Mouse (Mus musculus): ENCODE results near the gene Gal3st3. TPM values are rescaled to one million over a fixed set of nuclear protein-coding genes. Genes with fewer than 3 reads are reported as not detected.
A peak's percentile ranks its signal among the peaks of the same experiment; 100 is the strongest.

Gene Gal3st3
- polyA plus RNA-seq, 1 experiment from 2014 or later = 1.7 TPM

DNA sequence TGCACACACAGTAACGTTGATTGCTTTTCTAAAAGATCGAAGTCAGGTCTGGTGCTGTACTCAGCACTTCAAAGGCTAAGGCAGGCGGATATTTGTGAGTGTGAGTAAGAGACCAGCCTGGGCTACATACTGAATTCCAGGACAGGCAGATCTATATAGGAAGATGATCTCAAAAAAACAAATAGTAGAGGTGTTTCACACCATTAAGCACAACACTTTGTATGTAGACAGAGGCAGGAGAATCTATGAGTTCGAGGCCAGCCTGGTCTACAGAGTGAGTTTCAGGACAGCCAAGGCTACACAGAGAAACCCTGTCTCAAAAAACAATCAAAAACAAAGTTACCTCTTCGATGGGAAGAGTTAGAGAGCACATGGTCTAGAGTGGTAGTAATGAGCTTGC, 22.4 kb upstream of the Gal3st3 start:
- Histone ChIP-seq H3K9me3 (no peaks in the 10 kb centered on the region), H3K36me3 (peaks cover 61% of the 10 kb centered on the region)

GRCm38 (mm10) chr19:5276531-5276930, 21.6 kb upstream of the Gal3st3 start:
- H3K9ac ChIP-seq = no peak overlapping the region
- no peak overlapping the region for H3K4me3 ChIP-seq
- H3K4me1 ChIP-seq = peaks cover 24% of the 10 kb centered on the region
- no peak for ATAC-seq (ENCODE audit: borderline replicate concordance, extremely low read depth, low FRiP score, low TSS enrichment)
- H3K9me3 ChIP-seq = no peaks in the 10 kb centered on the region
- peaks cover 69% of the 10 kb centered on the region for H3K36me3 ChIP-seq
- H3K27ac ChIP-seq = no peak overlapping the region
- 77% methylated on average over 2 of the region's 2 CpGs for WGBS
- H3K4me2 ChIP-seq = no peak overlapping the region
- H3K27me3 ChIP-seq = no peaks in the 10 kb centered on the region

More for the DNA sequence above, 22.4 kb upstream of the Gal3st3 start:
- WGBS = 89% methylated on average over 5 of the region's 5 CpGs
- H3K27me3 ChIP-seq = no peaks in the 10 kb centered on the region
- no peak for ATAC-seq (ENCODE audit: borderline replicate concordance, extremely low read depth, low FRiP score, low TSS enrichment)
- no peak overlapping the region for H3K4me2 ChIP-seq
- H3K27ac ChIP-seq = no peak overlapping the region
- peaks cover 27% of the 10 kb centered on the region for H3K4me1 ChIP-seq
- no peak overlapping the region for H3K9ac ChIP-seq
- no peak overlapping the region for H3K4me3 ChIP-seq

- no peaks in the 10 kb centered on the region for H3K27me3 ChIP-seq
- peaks cover 18% of the 10 kb centered on the region for H3K4me1 ChIP-seq
- H3K4me2 ChIP-seq = no peak overlapping the region
- H3K9ac ChIP-seq = no peak overlapping the region
- no peak overlapping the region for H3K27ac ChIP-seq
- H3K36me3 ChIP-seq = peaks cover 75% of the 10 kb centered on the region
- H3K4me3 ChIP-seq = no peak overlapping the region
- ATAC-seq (ENCODE audit: borderline replicate concordance, extremely low read depth, low FRiP score, low TSS enrichment) = no peak
- 86% methylated on average over 3 of the region's 3 CpGs for WGBS
- H3K9me3 ChIP-seq = no peaks in the 10 kb centered on the region
Observed at GRCm38 (mm10) chr19:5277140-5277539, 21.0 kb upstream of the Gal3st3 start.

DNA sequence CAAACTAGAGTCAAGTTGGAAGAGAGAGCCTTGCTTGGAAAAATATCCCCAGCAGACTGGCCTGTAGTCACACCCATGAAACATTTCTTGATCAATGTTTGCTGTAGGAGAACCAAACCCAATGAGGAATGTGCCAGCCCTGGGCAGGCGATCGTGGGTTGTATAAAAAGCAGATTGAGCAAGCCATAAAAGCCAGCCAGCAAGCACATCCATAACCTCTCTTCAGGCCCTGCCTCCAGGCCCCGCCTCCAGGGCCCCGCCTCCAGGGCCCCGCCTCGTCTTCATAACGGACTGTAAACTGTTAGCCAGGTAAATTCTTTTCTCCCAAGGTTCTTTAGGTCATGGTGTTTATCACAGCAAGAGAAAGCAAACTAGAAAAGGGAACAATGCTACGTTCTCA, 19.8 kb upstream of the Gal3st3 start:
- H3K9me3 ChIP-seq = no peaks in the 10 kb centered on the region
- H3K27me3 ChIP-seq = no peaks in the 10 kb centered on the region
- H3K9ac ChIP-seq = no peak overlapping the region
- H3K36me3 ChIP-seq = peaks cover 87% of the 10 kb centered on the region
- WGBS = 83% methylated on average over 8 of the region's 8 CpGs
- ATAC-seq (ENCODE audit: borderline replicate concordance, extremely low read depth, low FRiP score, low TSS enrichment) = no peak
- peaks cover 13% of the 10 kb centered on the region for H3K4me1 ChIP-seq
- H3K4me2 ChIP-seq = no peak overlapping the region
- no peak overlapping the region for H3K4me3 ChIP-seq
- no peak overlapping the region for H3K27ac ChIP-seq

GRCm38 (mm10) chr19:5294972-5295735, 3.0 kb upstream of the Gal3st3 start, which contains the start of gene Sf3b2:
TSS of gene Sf3b2 (minus strand) at chr19:5295455.
- Histone ChIP-seq H3K4me2 (peak within 1 kb of the TSS; percentile 76), H3K9me3 (no peaks in the 10 kb centered on the region), H3K36me3 (peaks cover 32% of the 10 kb centered on the region), H3K9ac (peak within 1 kb of the TSS; percentile 89), H3K27me3 (no peaks in the 10 kb centered on the region; the same call in 1 of the 2 replicates), H3K27ac (peak within 1 kb of the TSS; percentile 86), H3K4me1 (peaks cover 27% of the 10 kb centered on the region), H3K4me3 (peak within 1 kb of the TSS; percentile 95)
- under 1% methylated on average over 46 of the region's 46 CpGs for WGBS
- ATAC-seq (ENCODE audit: borderline replicate concordance, extremely low read depth, low FRiP score, low TSS enrichment) = peak; percentile 96

DNA sequence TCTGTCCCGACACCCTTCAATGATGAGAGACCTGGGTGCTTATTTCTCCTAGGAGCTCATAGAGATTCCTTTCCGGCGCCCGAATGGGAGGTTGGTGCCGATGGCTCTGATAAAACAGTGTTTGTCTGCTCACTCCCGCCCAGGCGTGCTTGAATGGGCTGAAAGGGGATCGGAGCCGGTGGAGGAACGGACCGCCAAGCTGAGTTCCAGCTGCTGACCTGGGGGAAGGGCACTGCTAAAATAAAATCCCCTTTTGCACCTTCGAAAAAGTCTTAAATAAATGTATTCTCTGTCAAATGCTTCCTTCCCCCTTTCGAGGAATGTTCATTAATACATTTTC, 2.4 kb upstream of the Gal3st3 start:
- Histone ChIP-seq H3K9ac (peak overlapping the region; percentile 68), H3K4me1 (peaks cover 27% of the 10 kb centered on the region), H3K36me3 (peaks cover 27% of the 10 kb centered on the region), H3K4me2 (peak overlapping the region; percentile 71), H3K9me3 (no peaks in the 10 kb centered on the region), H3K27ac (peak overlapping the region; percentile 86), H3K4me3 (peak overlapping the region; percentile 95), H3K27me3 (no peaks in the 10 kb centered on the region; the same call in 1 of the 2 replicates)
- peak; percentile 61; the same call in 1 of the 2 replicates for ATAC-seq (ENCODE audit: borderline replicate concordance, extremely low read depth, low FRiP score, low TSS enrichment)
- WGBS = 5% methylated on average over 13 of the region's 13 CpGs

DNA sequence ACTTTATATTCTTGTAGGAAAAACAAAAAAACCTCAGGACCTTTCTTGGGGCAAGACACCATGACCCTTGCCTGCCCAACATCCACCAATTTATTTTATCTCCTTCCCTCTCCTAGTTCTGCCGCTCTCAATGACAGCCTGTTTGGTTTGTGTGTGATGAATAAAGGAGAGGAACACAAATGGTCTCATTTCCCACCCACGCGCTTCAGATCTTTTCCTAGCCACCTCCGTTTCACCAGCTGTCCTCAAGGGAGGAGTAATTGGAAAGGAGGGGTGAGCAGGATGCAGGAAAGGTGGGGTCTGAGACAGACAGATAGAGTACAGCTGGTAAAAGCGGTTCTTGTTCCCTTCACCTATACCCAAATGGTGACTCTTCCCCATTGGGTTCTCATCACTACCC, 1.5 kb upstream of the Gal3st3 start:
- Histone ChIP-seq H3K4me1 (peaks cover 27% of the 10 kb centered on the region), H3K9me3 (no peaks in the 10 kb centered on the region), H3K36me3 (peaks cover 17% of the 10 kb centered on the region), H3K4me3 (no peak overlapping the region), H3K9ac (no peak overlapping the region), H3K27ac (no peak overlapping the region), H3K4me2 (peak overlapping the region; percentile 71), H3K27me3 (no peaks in the 10 kb centered on the region; the same call in 1 of the 2 replicates)
- ATAC-seq (ENCODE audit: borderline replicate concordance, extremely low read depth, low FRiP score, low TSS enrichment) = no peak
- 46% methylated on average over 5 of the region's 5 CpGs for WGBS

- 77% methylated on average over 6 of the region's 6 CpGs for WGBS
- no peak overlapping the region for H3K27ac ChIP-seq
- ATAC-seq (ENCODE audit: borderline replicate concordance, extremely low read depth, low FRiP score, low TSS enrichment) = no peak
Observed at GRCm38 (mm10) chr19:5300588-5300987, 2.5 kb downstream of the Gal3st3 start.

GRCm38 (mm10) chr19:5302455-5302854, 4.3 kb downstream of the Gal3st3 start:
- ATAC-seq (ENCODE audit: borderline replicate concordance, extremely low read depth, low FRiP score, low TSS enrichment) = 0 out of 2 replicates have a peak, but pooled peaks have one; percentile 32
- Histone ChIP-seq H3K27ac (no peak overlapping the region), H3K4me2 (no peak overlapping the region), H3K4me3 (no peak overlapping the region), H3K27me3 (peaks cover 5% of the 10 kb centered on the region; the same call in 1 of the 2 replicates), H3K9ac (no peak overlapping the region), H3K36me3 (no peaks in the 10 kb centered on the region), H3K4me1 (peaks cover 8% of the 10 kb centered on the region; the same call in 1 of the 2 replicates), H3K9me3 (no peaks in the 10 kb centered on the region)
- WGBS = 19% methylated on average over 4 of the region's 4 CpGs

More at GRCm38 (mm10) chr19:5300588-5300987, 2.5 kb downstream of the Gal3st3 start:
- no peaks in the 10 kb centered on the region for H3K9me3 ChIP-seq
- H3K36me3 ChIP-seq = no peaks in the 10 kb centered on the region
- H3K9ac ChIP-seq = no peak overlapping the region
- no peak overlapping the region for H3K4me3 ChIP-seq
- no peak overlapping the region for H3K4me2 ChIP-seq
- no peaks in the 10 kb centered on the region; the same call in 1 of the 2 replicates for H3K27me3 ChIP-seq
- peaks cover 16% of the 10 kb centered on the region for H3K4me1 ChIP-seq

DNA sequence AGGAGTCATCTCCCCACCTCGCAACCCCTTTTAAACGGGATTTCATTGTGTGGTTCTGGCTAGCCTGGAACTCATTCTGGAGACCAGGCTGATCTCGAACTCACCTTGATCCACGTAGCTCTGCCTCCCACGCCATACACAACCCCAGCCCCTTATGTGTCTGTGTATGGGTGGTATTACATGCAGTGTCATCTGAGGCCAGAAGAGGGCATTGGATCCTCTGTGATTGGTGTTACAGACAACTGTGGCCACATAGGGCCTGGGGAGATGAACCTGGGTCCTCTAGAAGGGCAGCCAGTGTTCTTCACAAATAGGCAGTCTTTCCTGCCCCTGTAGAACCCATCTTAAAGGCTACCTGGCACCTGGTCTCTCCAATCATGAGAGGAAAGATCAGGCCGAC, 8.1 kb downstream of the Gal3st3 start:
- H3K4me2 ChIP-seq = no peak overlapping the region
- no peak overlapping the region for H3K9ac ChIP-seq
- H3K27me3 ChIP-seq = peaks cover 12% of the 10 kb centered on the region; the same call in 1 of the 2 replicates
- no peak overlapping the region for H3K4me3 ChIP-seq
- 81% methylated on average over 6 of the region's 6 CpGs for WGBS
- H3K9me3 ChIP-seq = no peaks in the 10 kb centered on the region
- no peak for ATAC-seq (ENCODE audit: borderline replicate concordance, extremely low read depth, low FRiP score, low TSS enrichment)
- no peaks in the 10 kb centered on the region for H3K4me1 ChIP-seq
- no peaks in the 10 kb centered on the region for H3K36me3 ChIP-seq
- no peak overlapping the region for H3K27ac ChIP-seq

GRCm38 (mm10) chr19:5306968-5307734, 9.0 kb downstream of the Gal3st3 start:
- H3K27ac ChIP-seq = no peak overlapping the region
- no peaks in the 10 kb centered on the region for H3K36me3 ChIP-seq
- no peak for ATAC-seq (ENCODE audit: borderline replicate concordance, extremely low read depth, low FRiP score, low TSS enrichment)
- peaks cover 12% of the 10 kb centered on the region; the same call in 1 of the 2 replicates for H3K27me3 ChIP-seq
- H3K4me1 ChIP-seq = no peaks in the 10 kb centered on the region
- peak overlapping the region; percentile 54 for H3K4me2 ChIP-seq
- peak overlapping the region; percentile 28 for H3K4me3 ChIP-seq
- no peaks in the 10 kb centered on the region for H3K9me3 ChIP-seq
- H3K9ac ChIP-seq = no peak overlapping the region
- WGBS = 35% methylated on average over 98 of the region's 98 CpGs

DNA sequence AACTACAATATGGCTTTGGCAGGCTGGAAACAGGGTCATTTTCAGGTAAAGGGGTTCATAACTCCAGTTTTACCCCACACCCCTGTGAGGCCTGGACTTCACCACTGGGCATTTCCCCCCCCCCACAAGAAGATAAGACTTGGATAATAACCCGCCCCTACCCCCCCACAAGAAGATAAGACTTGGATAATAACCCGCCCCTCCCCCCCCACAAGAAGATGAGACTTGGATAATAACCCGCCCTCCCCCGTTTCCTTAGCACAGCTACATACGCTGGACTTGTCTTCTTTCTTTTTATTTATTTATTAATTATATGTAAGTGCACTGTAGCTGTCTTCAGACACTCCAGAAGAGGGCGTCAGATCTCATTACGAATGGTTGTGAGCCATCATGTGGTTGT, 10.9 kb downstream of the Gal3st3 start:
- H3K4me3 ChIP-seq = no peak overlapping the region
- H3K36me3 ChIP-seq = no peaks in the 10 kb centered on the region
- WGBS = 74% methylated on average over 7 of the region's 7 CpGs
- no peak for ATAC-seq (ENCODE audit: borderline replicate concordance, extremely low read depth, low FRiP score, low TSS enrichment)
- no peak overlapping the region for H3K27ac ChIP-seq
- H3K9ac ChIP-seq = no peak overlapping the region
- no peaks in the 10 kb centered on the region for H3K4me1 ChIP-seq
- H3K9me3 ChIP-seq = no peaks in the 10 kb centered on the region
- no peak overlapping the region for H3K4me2 ChIP-seq
- peaks cover 12% of the 10 kb centered on the region; the same call in 1 of the 2 replicates for H3K27me3 ChIP-seq

Measured in lung, embryonic 15.5 days (tissue).